Mouse (Mus musculus) lung, postnatal 14 days (tissue): ENCODE data around the gene Cyp4a10.
"Not testable (repeated sequence)": the region's sequence is repeated elsewhere in the genome, so short reads cannot be mapped to it uniquely, and the experiment has no call there.

Source experiments
- DNase-seq: peaks from one replicate; pipeline ENCODE4 v3.0.0; 2021

The Cyp4a10 gene

GRCm38 (mm10) chr4:115518000-115518399 lies at the start of gene Cyp4a10:
Cyp4a10 (plus strand) TSS chr4:115518264.
- DNase-seq: not testable (repeated sequence)

- not testable (repeated sequence) for DNase-seq
Observed at GRCm38 (mm10) chr4:115473585-115473984, 44.5 kb upstream of the Cyp4a10 start.

- DNase-seq: peak; percentile 50
Observed at GRCm38 (mm10) chr4:115476051-115476450, 42.0 kb upstream of the Cyp4a10 start.

GRCm38 (mm10) chr4:115481006-115481652 lies 36.9 kb upstream of the Cyp4a10 start:
- no peak for DNase-seq

GRCm38 (mm10) chr4:115496001-115496400 lies 22.1 kb upstream of the Cyp4a10 start, which contains the start of gene Cyp4a14:
Cyp4a14 (minus strand) TSS chr4:115496142.
- DNase-seq: no peak

- no peak for DNase-seq
Observed at GRCm38 (mm10) chr4:115497466-115497865, 20.6 kb upstream of the Cyp4a10 start.

GRCm38 (mm10) chr4:115513964-115514363 lies 4.1 kb upstream of the Cyp4a10 start:
- not testable (repeated sequence) for DNase-seq

GRCm38 (mm10) chr4:115519444-115519843 lies 1.4 kb downstream of the Cyp4a10 start:
- DNase-seq: no peak

GRCm38 (mm10) chr4:115521766-115522165 lies 3.7 kb downstream of the Cyp4a10 start:
- no peak for DNase-seq

- no peak for DNase-seq
Observed at GRCm38 (mm10) chr4:115545101-115545500, 27.0 kb downstream of the Cyp4a10 start.

- peak; percentile 9 for DNase-seq
Observed at GRCm38 (mm10) chr4:115546141-115546828, 28.2 kb downstream of the Cyp4a10 start.

- DNase-seq: no peak
Observed at GRCm38 (mm10) chr4:115552726-115553125, 34.7 kb downstream of the Cyp4a10 start.

GRCm38 (mm10) chr4:115555513-115555912 lies 37.4 kb downstream of the Cyp4a10 start:
- no peak for DNase-seq

- no peak for DNase-seq
Observed at GRCm38 (mm10) chr4:115557861-115558561, 39.9 kb downstream of the Cyp4a10 start.

GRCm38 (mm10) chr4:115561236-115561635 lies 43.2 kb downstream of the Cyp4a10 start:
- not testable (repeated sequence) for DNase-seq

- no peak for DNase-seq
Observed at GRCm38 (mm10) chr4:115563401-115563800, 45.3 kb downstream of the Cyp4a10 start, which contains the start of gene Cyp4a31. Cyp4a31 (plus strand) TSS chr4:115563649.

GRCm38 (mm10) chr4:115564469-115565225 lies 46.6 kb downstream of the Cyp4a10 start:
- DNase-seq: not testable (repeated sequence)

GRCm38 (mm10) chr4:115575255-115575654 lies 57.2 kb downstream of the Cyp4a10 start:
- DNase-seq: no peak

- peak; percentile 29 for DNase-seq
Observed at GRCm38 (mm10) chr4:115575776-115576175, 57.7 kb downstream of the Cyp4a10 start.

- no peak for DNase-seq
Observed at GRCm38 (mm10) chr4:115583036-115583435, 65.0 kb downstream of the Cyp4a10 start.
